Mouse (Mus musculus): ENCODE measurements around the gene Pcdh9.

- TF ChIP-seq CTCF (IDR thresholded peaks at IDR 0.05; ENCODE audit: extremely low read depth, insufficient read length, insufficient replicate concordance, low read depth, low read length) = no peak
- TF ChIP-seq POLR2A (IDR thresholded peaks at IDR 0.05; ENCODE audit: low read depth, low read length) = no peak
These were observed 266.3 kb downstream of the Pcdh9 start for GRCm38 (mm10) chr14:93624144-93624543.

All from small intestine, adult 2 months (tissue).